Mouse (Mus musculus): ENCODE results near the gene Lce3a. TPM values are rescaled to one million over a fixed set of nuclear protein-coding genes. Genes with fewer than 3 reads are reported as not detected.

The Lce3a gene
- polyA plus RNA-seq, 1 experiment from 2014 or later: not detected

Other genes starting within 250 kb of the Lce3a start
- not detected in 2 replicates for gene Lce1c, start 247.0 kb downstream of the Lce3a start, polyA plus RNA-seq (2015; fragmentation: Nextera tagmentation; extraction: Ambion mirVana)
- not detected in 2 replicates for gene Lce1d, start 239.0 kb downstream of the Lce3a start, polyA plus RNA-seq (2015; fragmentation: Nextera tagmentation; extraction: Ambion mirVana)
- gene Lce1e, start 217.2 kb downstream of the Lce3a start, polyA plus RNA-seq (2015; fragmentation: Nextera tagmentation; extraction: Ambion mirVana): not detected in 2 replicates
- not detected in 2 replicates for gene Lce1f, start 205.9 kb downstream of the Lce3a start, polyA plus RNA-seq (2015; fragmentation: Nextera tagmentation; extraction: Ambion mirVana)
- gene Gm38119, start 187.1 kb downstream of the Lce3a start, polyA plus RNA-seq (2015; fragmentation: Nextera tagmentation; extraction: Ambion mirVana): not detected in 2 replicates
- gene Lce1g, start 173.9 kb downstream of the Lce3a start, polyA plus RNA-seq (2015; fragmentation: Nextera tagmentation; extraction: Ambion mirVana): not detected in 2 replicates
- gene Lce1h, start 161.2 kb downstream of the Lce3a start, polyA plus RNA-seq (2015; fragmentation: Nextera tagmentation; extraction: Ambion mirVana): not detected in 2 replicates
- gene Lce1i, start 147.3 kb downstream of the Lce3a start, polyA plus RNA-seq (2015; fragmentation: Nextera tagmentation; extraction: Ambion mirVana): not detected in 2 replicates
- not detected in 2 replicates for gene Lce1j, start 135.7 kb downstream of the Lce3a start, polyA plus RNA-seq (2015; fragmentation: Nextera tagmentation; extraction: Ambion mirVana)
- not detected in 2 replicates for gene Lce1k, start 118.3 kb downstream of the Lce3a start, polyA plus RNA-seq (2015; fragmentation: Nextera tagmentation; extraction: Ambion mirVana)
- gene Kprp, start 99.0 kb downstream of the Lce3a start, polyA plus RNA-seq (2015; fragmentation: Nextera tagmentation; extraction: Ambion mirVana): not detected in 2 replicates
- not detected in 2 replicates for gene Lce1l, start 74.9 kb downstream of the Lce3a start, polyA plus RNA-seq (2015; fragmentation: Nextera tagmentation; extraction: Ambion mirVana)
- not detected in 2 replicates for gene 2310050C09Rik, start 56.0 kb downstream of the Lce3a start, polyA plus RNA-seq (2015; fragmentation: Nextera tagmentation; extraction: Ambion mirVana)
- not detected in 2 replicates for gene Lce3b, start 6.7 kb upstream of the Lce3a start, polyA plus RNA-seq (2015; fragmentation: Nextera tagmentation; extraction: Ambion mirVana)
- gene Lce3c, start 18.3 kb upstream of the Lce3a start, polyA plus RNA-seq (2015; fragmentation: Nextera tagmentation; extraction: Ambion mirVana): not detected in 2 replicates
- not detected in 2 replicates for gene Lce3d, start 31.2 kb upstream of the Lce3a start, polyA plus RNA-seq (2015; fragmentation: Nextera tagmentation; extraction: Ambion mirVana)
- not detected in 2 replicates for gene Lce3e, start 40.8 kb upstream of the Lce3a start, polyA plus RNA-seq (2015; fragmentation: Nextera tagmentation; extraction: Ambion mirVana)
- gene Lce3f, start 66.0 kb upstream of the Lce3a start, polyA plus RNA-seq (2015; fragmentation: Nextera tagmentation; extraction: Ambion mirVana): not detected in 2 replicates
- not detected in 2 replicates for gene Crct1, start 89.5 kb upstream of the Lce3a start, polyA plus RNA-seq (2015; fragmentation: Nextera tagmentation; extraction: Ambion mirVana)
- gene Lce1m, start 92.8 kb upstream of the Lce3a start, polyA plus RNA-seq (2015; fragmentation: Nextera tagmentation; extraction: Ambion mirVana): not detected in 2 replicates
- gene Gm4858, start 142.6 kb upstream of the Lce3a start, polyA plus RNA-seq (2015; fragmentation: Nextera tagmentation; extraction: Ambion mirVana): not detected in 2 replicates
- gene Crnn, start 218.6 kb upstream of the Lce3a start, polyA plus RNA-seq (2015; fragmentation: Nextera tagmentation; extraction: Ambion mirVana): not detected in 2 replicates

Data from forebrain, embryonic 13.5 days (tissue).